In the genomic region with DNA sequence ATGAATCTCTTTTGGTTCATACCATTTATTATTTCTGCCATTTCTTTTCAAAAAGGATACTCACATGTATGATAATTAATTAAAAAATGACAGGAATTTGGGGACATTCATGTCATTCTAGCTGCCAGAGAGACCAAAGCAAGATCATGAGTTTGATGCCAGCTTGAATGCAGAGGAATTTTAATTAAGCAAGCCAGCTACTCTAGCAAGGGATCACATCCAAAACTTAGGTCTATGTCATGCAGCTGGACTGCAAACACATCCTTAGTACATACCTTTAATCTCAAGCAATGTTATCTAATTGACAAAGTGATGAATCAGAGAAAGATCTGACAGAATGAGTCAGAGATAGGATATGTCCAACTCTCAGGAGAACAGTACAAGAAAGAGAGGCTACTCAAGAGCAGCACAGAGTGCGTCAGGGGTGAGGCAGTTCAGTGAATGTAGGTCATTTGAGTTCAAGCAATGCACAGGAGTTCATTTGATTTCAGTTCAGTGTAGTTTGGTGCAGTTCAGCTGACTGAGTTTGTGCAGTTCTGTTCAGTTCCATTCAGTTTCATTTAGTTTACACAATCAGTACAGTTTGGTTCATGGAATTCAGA, we compare ENCODE assay signal across 16 mouse cellular contexts.
"Had no signal": no experiment of that assay in that cellular context is flagged by ENCODE, and none has a peak within 500 bp of the region (broad histone marks: within the 10 kb centered on the region; RNA-seq: fewer than 3 reads in every experiment).

No protein-coding gene starts in this region.

- H3K27me3 ChIP-seq: neural tube, embryonic 12.5 days; neural tube, embryonic 13.5 days; neural tube, embryonic 15.5 days; stomach, embryonic 15.5 days had no signal

- H3K36me3 ChIP-seq: neural tube, embryonic 12.5 days; neural tube, embryonic 13.5 days; neural tube, embryonic 15.5 days; stomach, embryonic 15.5 days had no signal

- DNase-seq: right cerebral cortex, adult 18-20 months; right cerebral cortex, postnatal 14 days; right cerebral cortex, postnatal 25 days; right cerebral cortex, postnatal 4 days; spleen, adult 18-20 months; thymus, adult 18-20 months; thymus, adult 2 months; thymus, postnatal 14 days; thymus, postnatal 25 days; thymus, postnatal 36 days; thymus, postnatal 4 days had no signal

- H3K27ac ChIP-seq: neural tube, embryonic 12.5 days; neural tube, embryonic 13.5 days; neural tube, embryonic 15.5 days; stomach, embryonic 15.5 days; stomach, postnatal 0 days had no signal

- H3K4me3 ChIP-seq: neural tube, embryonic 12.5 days; neural tube, embryonic 13.5 days; neural tube, embryonic 15.5 days; stomach, embryonic 15.5 days had no signal

- H3K4me1 ChIP-seq: neural tube, embryonic 12.5 days; neural tube, embryonic 13.5 days; neural tube, embryonic 15.5 days; stomach, embryonic 15.5 days had no signal
